Mouse (Mus musculus) lung, postnatal 0 days (tissue): ENCODE data around the gene Spsb4. TPM values are rescaled to one million over a fixed set of nuclear protein-coding genes. Genes with fewer than 3 reads are reported as not detected.
"Not testable (repeated sequence)": the region's sequence is repeated elsewhere in the genome, so short reads cannot be mapped to it uniquely, and the experiment has no call there.

ENCODE experiments used
- ATAC-seq: fragments of 200-750 bp; cut with Nextera tagmentation; 2 replicates; pipeline ENCODE4 v1.8.0; 2017; ENCODE audit warnings: moderate library complexity
- DNase-seq: peaks from one replicate; pipeline ENCODE4 v3.0.0-alpha.2; 2016; ENCODE audit warnings: low spot score
- H3K27ac ChIP-seq: fragments of 300-500 bp; sonication (generic); 2 replicates; pipeline ENCODE4 v1.5.1; 2014; ENCODE audit warnings: antibody characterized with exemption, mild to moderate bottlenecking, low read length, mixed read lengths
- H3K27me3 ChIP-seq: fragments of 300-500 bp; sonication (generic); replicated peaks from 2 replicates; pipeline ENCODE4 v1.6.1; 2014; ENCODE audit warnings: low read length, mixed read lengths; ENCODE audit not compliant: insufficient read depth
- H3K36me3 ChIP-seq: fragments of 300-500 bp; sonication (generic); 2 replicates; pipeline ENCODE4 v1.6.1; 2014; ENCODE audit warnings: low read length, mixed read lengths; ENCODE audit not compliant: insufficient read depth
- H3K4me1 ChIP-seq: fragments of 300-500 bp; sonication (generic); 2 replicates; pipeline ENCODE4 v1.6.1; 2014; ENCODE audit warnings: antibody characterized with exemption, low read depth, low read length, mixed read lengths; ENCODE audit not compliant: insufficient read depth
- H3K4me2 ChIP-seq: fragments of 300-500 bp; sonication (generic); replicated peaks from 2 replicates; pipeline ENCODE4 v1.6.1; 2014; ENCODE audit warnings: low read depth, mild to moderate bottlenecking, low read length, moderate library complexity, mixed read lengths
- H3K4me3 ChIP-seq: fragments of 300-500 bp; sonication (generic); 2 replicates; pipeline ENCODE4 v1.5.1; 2014; ENCODE audit warnings: low read depth, low read length
- H3K9ac ChIP-seq: fragments of 300-500 bp; sonication (generic); replicated peaks from 2 replicates; pipeline ENCODE4 v1.6.1; 2014; ENCODE audit warnings: low read depth, mild to moderate bottlenecking
- H3K9me3 ChIP-seq: fragments of 300-500 bp; sonication (generic); 2 replicates; pipeline ENCODE4 v1.6.1; 2016; ENCODE audit warnings: low read length, mixed read lengths
- CTCF ChIP-seq: IDR thresholded peaks from 2 replicates; pipeline ENCODE4 v1.5.1; 2016; ENCODE audit warnings: antibody characterized with exemption, mild to moderate bottlenecking
- EP300 ChIP-seq: IDR thresholded peaks from 2 replicates; pipeline ENCODE4 v1.6.1; 2016; ENCODE audit warnings: antibody characterized with exemption, mild to moderate bottlenecking, control low read depth
- WGBS: fragments of 180-500 bp; shearing (Covaris S2); extraction: QIAGEN DNeasy Blood & Tissue Kit; methylation state at CpG from one replicate; pipeline ENCODE4 v1.1.7; 2014; 5-methylcytosine and 5-hydroxymethylcytosine counted together
- polyA plus RNA-seq: library from polyadenylated mRNA; unstranded; fragments of >200 nt; fragmentation: Nextera tagmentation; extraction: Ambion mirVana; gene quantifications from 2 replicates; pipeline ENCODE4 v1.2.1, GENCODE M21; 2015

Spsb4 gene
- polyA plus RNA-seq, 1 experiment from 2014 or later = 2.2 TPM

- H3K27ac ChIP-seq = no peak overlapping the region
- ATAC-seq (no peak), DNase-seq (no peak)
- no peaks in the 10 kb centered on the region for H3K36me3 ChIP-seq
- no peak overlapping the region for H3K9ac ChIP-seq
- no peaks in the 10 kb centered on the region for H3K9me3 ChIP-seq
- H3K4me3 ChIP-seq = no peak overlapping the region
- TF ChIP-seq EP300 (no peak), CTCF (no peak)
- 65% methylated on average over 16 of the region's 16 CpGs for WGBS
- H3K4me2 ChIP-seq = no peak overlapping the region
- H3K4me1 ChIP-seq = no peaks in the 10 kb centered on the region
- H3K27me3 ChIP-seq = no peaks in the 10 kb centered on the region
Measured at GRCm38 (mm10) chr9:96944517-96944916, 74.1 kb downstream of the Spsb4 start.

GRCm38 (mm10) chr9:96942975-96943374 lies 75.7 kb downstream of the Spsb4 start:
- no peaks in the 10 kb centered on the region for H3K36me3 ChIP-seq
- no peak overlapping the region for H3K9ac ChIP-seq
- H3K27me3 ChIP-seq = no peaks in the 10 kb centered on the region
- DNase-seq (no peak), ATAC-seq (no peak)
- H3K27ac ChIP-seq = no peak overlapping the region
- no peak overlapping the region for H3K4me2 ChIP-seq
- H3K4me3 ChIP-seq = no peak overlapping the region
- 91% methylated on average over 3 of the region's 3 CpGs for WGBS
- no peaks in the 10 kb centered on the region for H3K9me3 ChIP-seq
- TF ChIP-seq EP300 = no peak
- TF ChIP-seq CTCF = peak; percentile 21; the same call in 1 of the 2 replicates
- no peaks in the 10 kb centered on the region for H3K4me1 ChIP-seq

- DNase-seq (no peak), ATAC-seq (no peak)
- TF ChIP-seq EP300 (no peak), CTCF (no peak)
- Histone ChIP-seq H3K36me3 (no peaks in the 10 kb centered on the region), H3K4me2 (no peak overlapping the region), H3K9ac (no peak overlapping the region), H3K27ac (no peak overlapping the region), H3K27me3 (no peaks in the 10 kb centered on the region), H3K4me1 (no peaks in the 10 kb centered on the region), H3K9me3 (no peaks in the 10 kb centered on the region), H3K4me3 (no peak overlapping the region)
- 84% methylated on average over 5 of the region's 5 CpGs for whole genome bisulfite sequencing
Measured at GRCm38 (mm10) chr9:96938887-96939286, 79.8 kb downstream of the Spsb4 start.

GRCm38 (mm10) chr9:96936427-96936826 lies 82.2 kb downstream of the Spsb4 start:
- H3K9me3 ChIP-seq, H3K9ac ChIP-seq, ATAC-seq, H3K4me3 ChIP-seq, H3K27me3 ChIP-seq, H3K4me1 ChIP-seq, DNase-seq, H3K36me3 ChIP-seq, H3K4me2 ChIP-seq, H3K27ac ChIP-seq: not testable (repeated sequence)
- 87% methylated on average over 2 of the region's 2 CpGs for WGBS

- 34% methylated on average over 15 of the region's 15 CpGs for WGBS
- Histone ChIP-seq H3K9ac (no peak overlapping the region), H3K4me2 (no peak overlapping the region), H3K27ac (no peak overlapping the region), H3K4me3 (no peak overlapping the region), H3K4me1 (no peaks in the 10 kb centered on the region), H3K27me3 (no peaks in the 10 kb centered on the region), H3K9me3 (no peaks in the 10 kb centered on the region), H3K36me3 (no peaks in the 10 kb centered on the region)
- ATAC-seq (no peak), DNase-seq (no peak)
- TF ChIP-seq EP300 (no peak), CTCF (no peak)
Measured at GRCm38 (mm10) chr9:96935556-96936300, 82.9 kb downstream of the Spsb4 start.

- no peak for DNase-seq
- Histone ChIP-seq H3K9me3 (no peaks in the 10 kb centered on the region), H3K36me3 (no peaks in the 10 kb centered on the region), H3K4me1 (no peaks in the 10 kb centered on the region), H3K4me3 (no peak overlapping the region), H3K27ac (no peak overlapping the region), H3K9ac (no peak overlapping the region), H3K27me3 (no peaks in the 10 kb centered on the region), H3K4me2 (no peak overlapping the region)
- TF ChIP-seq CTCF (no peak), EP300 (no peak)
- 76% methylated on average over 3 of the region's 3 CpGs for WGBS
- ATAC-seq = no peak
Measured at GRCm38 (mm10) chr9:96934816-96935215, 83.8 kb downstream of the Spsb4 start.
